Mouse (Mus musculus): ENCODE results near the gene Zfp872. TPM values are rescaled to one million over a fixed set of nuclear protein-coding genes. Genes with fewer than 3 reads are reported as not detected.
"Not testable (repeated sequence)": the region's sequence is repeated elsewhere in the genome, so short reads cannot be mapped to it uniquely, and the experiment has no call there.

Zfp872 gene
- total and polyA plus RNA-seq, 3 experiments = 0.09 to 0.10 TPM; not detected in 1

- no peaks in the 10 kb centered on the region for H3K36me3 ChIP-seq (ENCODE audit: control insufficient read depth, insufficient read depth, low read length)
- no peak for TF ChIP-seq POLR2A (IDR thresholded peaks at IDR 0.05; ENCODE audit: insufficient read depth, low read depth, low read length)
- TF ChIP-seq CTCF (IDR thresholded peaks at IDR 0.05) = 0 out of 2 replicates have a peak, but pooled peaks have one; percentile 19
- no peak for TF ChIP-seq EP300 (IDR thresholded peaks at IDR 0.05; ENCODE audit: insufficient read depth, low read depth, low read length)
- 24% methylated on average over 17 of the region's 17 CpGs for WGBS
- no peak for DNase-seq
- 0 out of 2 replicates have a peak, but pooled peaks cover 2% of the 10 kb centered on the region for H3K79me2 ChIP-seq (replicated peaks; ENCODE audit: control insufficient read depth, insufficient read depth, low read length)
- intact Hi-C loops (cut with DNase I) = loop anchor here (2.0 to 10.0 kb wide), 4 partner anchors 68 to 150 kb away; partner anchors contain the start of genes Gm49318, Pigyl, Zfp653 and Zfp810
- H3K27me3 ChIP-seq (ENCODE audit: control insufficient read depth, insufficient read depth, low read length) = no peaks in the 10 kb centered on the region
- H3K27ac ChIP-seq = peak overlapping the region; percentile 95
- H3K9ac ChIP-seq (ENCODE audit: low read depth, low read length) = no peak overlapping the region
- peaks cover 2% of the 10 kb centered on the region for H3K4me1 ChIP-seq (ENCODE audit: control insufficient read depth, insufficient read depth, low read length)
- H3K4me3 ChIP-seq = peak overlapping the region; percentile 66
These were observed 36.9 kb downstream of the Zfp872 start for GRCm38 (mm10) chr9:22224536-22225503.

GRCm38 (mm10) chr9:22225581-22226388 lies 37.9 kb downstream of the Zfp872 start, which contains the start of gene Zfp809:
Gene Zfp809, plus strand, starts transcription at chr9:22225714.
- H3K79me2 ChIP-seq (replicated peaks; ENCODE audit: control insufficient read depth, insufficient read depth, low read length) = 0 out of 2 replicates have a peak, but pooled peaks cover 2% of the 10 kb centered on the region
- H3K9ac ChIP-seq (ENCODE audit: low read depth, low read length) = peak within 1 kb of the TSS; percentile 85
- TF ChIP-seq EP300 (IDR thresholded peaks at IDR 0.05; ENCODE audit: insufficient read depth, low read depth, low read length) (peak; percentile 78; the same call in 1 of the 2 replicates), POLR2A (IDR thresholded peaks at IDR 0.05; ENCODE audit: insufficient read depth, low read depth, low read length) (peak; percentile 98), CTCF (IDR thresholded peaks at IDR 0.05) (peak; percentile 92)
- H3K4me3 ChIP-seq = peak within 1 kb of the TSS; percentile 66
- intact Hi-C loops (cut with DNase I) = loop anchor here (2.0 to 10.0 kb wide), 4 partner anchors 69 to 151 kb away; partner anchors contain the start of genes Gm49318, Pigyl, Zfp653 and Zfp810
- DNase-seq = peak; percentile 99 to 100
- H3K27me3 ChIP-seq (ENCODE audit: control insufficient read depth, insufficient read depth, low read length) = no peaks in the 10 kb centered on the region
- peaks cover 2% of the 10 kb centered on the region for H3K4me1 ChIP-seq (ENCODE audit: control insufficient read depth, insufficient read depth, low read length)
- H3K36me3 ChIP-seq (ENCODE audit: control insufficient read depth, insufficient read depth, low read length) = no peaks in the 10 kb centered on the region
- WGBS = under 1% methylated on average over 35 of the region's 35 CpGs
- peak within 1 kb of the TSS; percentile 95 for H3K27ac ChIP-seq

- not testable (repeated sequence) for H3K9ac ChIP-seq (ENCODE audit: low read depth, low read length); H3K27me3 ChIP-seq (ENCODE audit: control insufficient read depth, insufficient read depth, low read length); DNase-seq; H3K36me3 ChIP-seq (ENCODE audit: control insufficient read depth, insufficient read depth, low read length); H3K79me2 ChIP-seq (replicated peaks; ENCODE audit: control insufficient read depth, insufficient read depth, low read length); H3K4me1 ChIP-seq (ENCODE audit: control insufficient read depth, insufficient read depth, low read length)
- intact Hi-C loops (cut with DNase I) = loop anchor here (5.0 to 10.0 kb wide), 3 partner anchors 81 to 152 kb away; partner anchors contain the start of genes Gm49318, Zfp653 and Zfp810
- 52% methylated on average over 7 of the region's 7 CpGs for WGBS
- H3K4me3 ChIP-seq = peak overlapping the region; percentile 66
- peak overlapping the region; percentile 95 for H3K27ac ChIP-seq
These were observed 38.4 kb downstream of the Zfp872 start for GRCm38 (mm10) chr9:22226389-22226673.

- H3K36me3 ChIP-seq (ENCODE audit: control insufficient read depth, insufficient read depth, low read length) = no peaks in the 10 kb centered on the region
- no peaks in the 10 kb centered on the region for H3K27me3 ChIP-seq (ENCODE audit: control insufficient read depth, insufficient read depth, low read length)
- no peak for TF ChIP-seq EP300 (IDR thresholded peaks at IDR 0.05; ENCODE audit: insufficient read depth, low read depth, low read length)
- TF ChIP-seq POLR2A (IDR thresholded peaks at IDR 0.05; ENCODE audit: insufficient read depth, low read depth, low read length) = no peak
- no peak for TF ChIP-seq CTCF (IDR thresholded peaks at IDR 0.05)
- intact Hi-C loops (cut with DNase I) = loop anchor here (5.0 to 10.0 kb wide), 3 partner anchors 80 to 152 kb away; partner anchors contain the start of genes Gm49318, Zfp653 and Zfp810
- 0 out of 2 replicates have a peak, but pooled peaks cover 2% of the 10 kb centered on the region for H3K79me2 ChIP-seq (replicated peaks; ENCODE audit: control insufficient read depth, insufficient read depth, low read length)
- peak; percentile 66 to 70 for DNase-seq
- peak overlapping the region; percentile 95 for H3K27ac ChIP-seq
- H3K4me1 ChIP-seq (ENCODE audit: control insufficient read depth, insufficient read depth, low read length) = peaks cover 2% of the 10 kb centered on the region
- peak overlapping the region; percentile 66 for H3K4me3 ChIP-seq
- 31% methylated on average over 15 of the region's 15 CpGs for WGBS
- H3K9ac ChIP-seq (ENCODE audit: low read depth, low read length) = peak overlapping the region; percentile 17; the same call in 1 of the 2 replicates
These were observed 39.0 kb downstream of the Zfp872 start for GRCm38 (mm10) chr9:22226846-22227245.

GRCm38 (mm10) chr9:22229386-22230026 lies 41.6 kb downstream of the Zfp872 start:
- Histone ChIP-seq H3K79me2 (replicated peaks; ENCODE audit: control insufficient read depth, insufficient read depth, low read length) (peaks cover 3% of the 10 kb centered on the region; the same call in 1 of the 2 replicates), H3K36me3 (ENCODE audit: control insufficient read depth, insufficient read depth, low read length) (peaks cover 3% of the 10 kb centered on the region; the same call in 1 of the 2 replicates), H3K27me3 (ENCODE audit: control insufficient read depth, insufficient read depth, low read length) (no peaks in the 10 kb centered on the region), H3K4me3 (no peak overlapping the region), H3K4me1 (ENCODE audit: control insufficient read depth, insufficient read depth, low read length) (peaks cover 2% of the 10 kb centered on the region), H3K9ac (ENCODE audit: low read depth, low read length) (no peak overlapping the region), H3K27ac (no peak overlapping the region)
- 81% methylated on average over 7 of the region's 7 CpGs for WGBS
- no peak for TF ChIP-seq EP300 (IDR thresholded peaks at IDR 0.05; ENCODE audit: insufficient read depth, low read depth, low read length)
- TF ChIP-seq CTCF (IDR thresholded peaks at IDR 0.05) = no peak
- TF ChIP-seq POLR2A (IDR thresholded peaks at IDR 0.05; ENCODE audit: insufficient read depth, low read depth, low read length) = no peak
- intact Hi-C loops (cut with DNase I) = loop anchor here (5.0 to 10.0 kb wide), 3 partner anchors 78 to 155 kb away; partner anchors contain the start of genes Gm49318, Zfp653 and Zfp810
- DNase-seq = no peak
